Mouse (Mus musculus) embryonic facial prominence, embryonic 11.5 days (tissue): ENCODE measurements around the gene Rps28. TPM values are rescaled to one million over a fixed set of nuclear protein-coding genes. Genes with fewer than 3 reads are reported as not detected.
"Not testable (repeated sequence)": the region's sequence is repeated elsewhere in the genome, so short reads cannot be mapped to it uniquely, and the experiment has no call there.

Experiments used
- ATAC-seq: fragments of 200-750 bp; cut with Nextera tagmentation; replicated peaks from 2 replicates; pipeline ENCODE4 v1.8.0; 2017; ENCODE audit warnings: low read depth; ENCODE audit not compliant: insufficient number of reproducible peaks, low FRiP score, low TSS enrichment
- DNase-seq: peaks from one replicate; pipeline ENCODE4 v3.0.0-alpha.2; 2015; ENCODE audit warnings: low spot score
- H3K27ac ChIP-seq: fragments of 300-500 bp; sonication (generic); replicated peaks from 2 replicates; pipeline ENCODE4 v1.5.1; 2014; ENCODE audit warnings: mild to moderate bottlenecking, low read depth, low read length, control low read depth
- H3K27me3 ChIP-seq: fragments of 300-500 bp; sonication (generic); 2 replicates; pipeline ENCODE4 v1.6.1; 2014; ENCODE audit warnings: mild to moderate bottlenecking, low read length, moderate library complexity, mixed read lengths; ENCODE audit not compliant: control insufficient read depth, insufficient read depth
- H3K36me3 ChIP-seq: fragments of 300-500 bp; sonication (generic); replicated peaks from 2 replicates; pipeline ENCODE4 v1.6.1; 2014; ENCODE audit warnings: low read depth, mild to moderate bottlenecking, low read length, moderate library complexity, mixed read lengths; ENCODE audit not compliant: control insufficient read depth, insufficient read depth
- H3K4me1 ChIP-seq: fragments of 300-500 bp; sonication (generic); 2 replicates; pipeline ENCODE4 v1.6.1; 2014; ENCODE audit warnings: low read length, mixed read lengths; ENCODE audit not compliant: control insufficient read depth, insufficient read depth
- H3K4me2 ChIP-seq: fragments of 300-500 bp; sonication (generic); 2 replicates; pipeline ENCODE4 v1.6.1; 2014; ENCODE audit warnings: low read depth, mild to moderate bottlenecking, control low read depth, low read length, moderate library complexity
- H3K4me3 ChIP-seq: fragments of 300-500 bp; sonication (generic); 2 replicates; pipeline ENCODE4 v1.5.1; 2014; ENCODE audit warnings: low read depth, low read length, control low read depth
- H3K9ac ChIP-seq: fragments of 300-500 bp; sonication (generic); replicated peaks from 2 replicates; pipeline ENCODE4 v1.6.1; 2014; ENCODE audit warnings: mild to moderate bottlenecking, control low read depth, low read length
- H3K9me3 ChIP-seq: fragments of 300-500 bp; sonication (generic); replicated peaks from 2 replicates; pipeline ENCODE4 v1.6.1; 2016; ENCODE audit warnings: mild to moderate bottlenecking, low read length, inconsistent platforms, mixed read lengths; ENCODE audit not compliant: control insufficient read depth
- WGBS: fragments of 180-500 bp; shearing (Covaris S2); extraction: QIAGEN DNeasy Blood & Tissue Kit; methylation state at CpG from one replicate; pipeline ENCODE4 v1.1.7; 2014; 5-methylcytosine and 5-hydroxymethylcytosine counted together
- polyA plus RNA-seq: library from polyadenylated mRNA; unstranded; fragments of >200 nt; fragmentation: Nextera tagmentation; extraction: Ambion mirVana; gene quantifications from 2 replicates; pipeline ENCODE4 v1.2.1, GENCODE M21; 2014

Gene Rps28
- polyA plus RNA-seq, 1 experiment from 2014 or later: 824 TPM

GRCm38 (mm10) chr17:33842966-33843795 lies 18.8 kb upstream of the Rps28 start, which contains the start of gene Cd320:
Cd320 (plus strand) TSS chr17:33843091.
- peak; percentile 84 for ATAC-seq
- peaks cover 2% of the 10 kb centered on the region for H3K36me3 ChIP-seq
- H3K27me3 ChIP-seq: no peaks in the 10 kb centered on the region
- H3K4me3 ChIP-seq: peak within 1 kb of the TSS; percentile 88
- peak within 1 kb of the TSS; percentile 86 for H3K4me2 ChIP-seq
- 0% methylated on average over 45 of the region's 45 CpGs for WGBS
- peak within 1 kb of the TSS; percentile 56; the same call in 1 of the 2 replicates for H3K27ac ChIP-seq
- peak; percentile 96 for DNase-seq
- no peaks in the 10 kb centered on the region for H3K9me3 ChIP-seq
- H3K9ac ChIP-seq: peak within 1 kb of the TSS; percentile 77
- H3K4me1 ChIP-seq: no peaks in the 10 kb centered on the region

DNA sequence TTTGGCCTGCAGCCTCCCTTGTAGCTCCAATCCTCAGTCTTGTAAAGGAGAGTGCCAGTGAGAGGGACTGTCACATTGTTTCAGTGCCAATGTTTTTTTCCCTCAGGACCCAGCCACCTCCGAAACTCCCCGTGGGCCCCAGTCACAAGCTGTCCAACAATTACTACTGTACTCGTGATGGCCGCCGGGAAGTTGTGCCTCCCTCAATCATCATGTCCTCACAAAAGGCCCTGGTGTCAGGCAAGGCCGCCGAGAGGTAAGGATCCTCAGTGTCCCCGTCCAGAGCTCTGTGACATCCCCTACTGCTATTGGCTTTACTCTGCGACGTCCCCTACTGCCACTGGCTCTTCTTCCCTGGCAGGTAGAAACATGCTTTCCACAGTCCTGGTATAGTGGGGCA lies 5.2 kb upstream of the Rps28 start:
- H3K9ac ChIP-seq: no peak overlapping the region
- 91% methylated on average over 10 of the region's 10 CpGs for WGBS
- no peak overlapping the region for H3K4me3 ChIP-seq
- ATAC-seq (no peak), DNase-seq (no peak)
- no peak overlapping the region for H3K4me2 ChIP-seq
- H3K9me3 ChIP-seq: no peaks in the 10 kb centered on the region
- H3K27me3 ChIP-seq: no peaks in the 10 kb centered on the region
- no peak overlapping the region for H3K27ac ChIP-seq
- peaks cover 11% of the 10 kb centered on the region for H3K36me3 ChIP-seq
- H3K4me1 ChIP-seq: no peaks in the 10 kb centered on the region; the same call in 1 of the 2 replicates

DNA sequence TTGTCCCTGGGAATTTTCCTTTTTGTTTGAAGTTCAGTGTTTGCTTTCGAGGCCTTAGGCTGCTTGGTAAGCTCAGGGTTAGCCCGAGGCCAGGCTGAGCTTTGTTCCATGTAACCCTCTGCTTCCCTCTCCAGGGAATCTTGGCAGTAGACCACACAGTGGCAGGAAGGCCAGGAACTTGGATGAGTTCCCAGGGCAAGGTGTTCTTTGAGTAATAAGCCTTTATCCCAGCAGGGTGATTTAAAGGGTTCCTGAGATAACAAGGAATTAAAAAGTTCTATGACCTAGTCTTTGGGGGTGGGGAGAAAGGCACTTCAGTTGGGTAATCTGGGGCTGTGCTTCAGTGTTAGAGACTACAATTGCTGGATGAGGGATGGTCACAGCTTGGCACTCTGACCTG lies 4.5 kb upstream of the Rps28 start:
- Histone ChIP-seq H3K9ac (no peak overlapping the region), H3K27ac (no peak overlapping the region), H3K9me3 (no peaks in the 10 kb centered on the region), H3K4me2 (no peak overlapping the region), H3K36me3 (peaks cover 11% of the 10 kb centered on the region), H3K4me3 (no peak overlapping the region), H3K27me3 (no peaks in the 10 kb centered on the region), H3K4me1 (no peaks in the 10 kb centered on the region; the same call in 1 of the 2 replicates)
- 81% methylated on average over 2 of the region's 2 CpGs for WGBS
- DNase-seq (no peak), ATAC-seq (no peak)

DNA sequence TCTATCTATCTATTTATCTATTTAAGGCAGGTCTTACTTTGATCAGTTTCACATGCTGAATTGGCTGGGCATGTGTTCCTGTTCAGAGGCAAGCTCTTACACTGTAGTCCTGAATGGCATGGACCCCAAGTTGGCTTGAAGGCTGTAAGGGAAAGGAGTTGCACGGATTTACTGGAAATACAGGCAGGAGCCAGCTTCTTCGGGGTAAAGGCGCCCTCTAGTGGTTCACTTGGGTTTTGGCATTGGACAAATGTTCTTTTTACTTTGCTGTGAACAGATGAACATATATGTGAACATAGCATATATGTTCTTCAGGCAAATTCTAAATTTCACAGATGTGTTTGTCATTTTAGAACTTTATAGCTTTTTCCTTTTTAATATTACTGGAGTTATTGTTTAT lies 2.5 kb upstream of the Rps28 start:
- H3K27ac ChIP-seq: no peak overlapping the region
- no peaks in the 10 kb centered on the region for H3K9me3 ChIP-seq
- no peaks in the 10 kb centered on the region for H3K27me3 ChIP-seq
- no peaks in the 10 kb centered on the region; the same call in none of the 2 replicates for H3K4me1 ChIP-seq
- ATAC-seq: no peak
- H3K36me3 ChIP-seq: peaks cover 11% of the 10 kb centered on the region
- H3K4me2 ChIP-seq: no peak overlapping the region
- peak; percentile 89 for DNase-seq
- no peak overlapping the region for H3K4me3 ChIP-seq
- 0% methylated on average over 3 of the region's 3 CpGs for WGBS
- H3K9ac ChIP-seq: no peak overlapping the region

GRCm38 (mm10) chr17:33825462-33825861 lies 1.1 kb upstream of the Rps28 start:
- Histone ChIP-seq H3K4me3 (peak overlapping the region; percentile 69), H3K36me3 (peaks cover 8% of the 10 kb centered on the region; the same call in 1 of the 2 replicates), H3K4me2 (peak overlapping the region; percentile 64), H3K27ac (no peak overlapping the region), H3K4me1 (no peaks in the 10 kb centered on the region; the same call in none of the 2 replicates), H3K9me3 (no peaks in the 10 kb centered on the region), H3K27me3 (no peaks in the 10 kb centered on the region), H3K9ac (peak overlapping the region; percentile 80; the same call in 1 of the 2 replicates)
- DNase-seq (no peak), ATAC-seq (no peak)
- 88% methylated on average over 8 of the region's 8 CpGs for WGBS

- H3K4me3 ChIP-seq: peak overlapping the region; percentile 69
- not testable (repeated sequence) for H3K36me3 ChIP-seq, H3K27me3 ChIP-seq, H3K4me1 ChIP-seq, H3K27ac ChIP-seq, DNase-seq, ATAC-seq, H3K9me3 ChIP-seq
- WGBS: 9% methylated on average over 6 of the region's 6 CpGs
- peak overlapping the region; percentile 80 for H3K9ac ChIP-seq
- H3K4me2 ChIP-seq: peak overlapping the region; percentile 64
Measured at GRCm38 (mm10) chr17:33824997-33825330, 602 bp upstream of the Rps28 start.

GRCm38 (mm10) chr17:33823171-33823570 lies 1.2 kb downstream of the Rps28 start:
- Histone ChIP-seq H3K4me2 (peak overlapping the region; percentile 72), H3K9ac (peak overlapping the region; percentile 80), H3K4me3 (peak overlapping the region; percentile 69)
- H3K27me3 ChIP-seq, H3K9me3 ChIP-seq, H3K4me1 ChIP-seq, ATAC-seq, H3K36me3 ChIP-seq, H3K27ac ChIP-seq, DNase-seq: not testable (repeated sequence)
- 82% methylated on average over 8 of the region's 8 CpGs for WGBS

DNA sequence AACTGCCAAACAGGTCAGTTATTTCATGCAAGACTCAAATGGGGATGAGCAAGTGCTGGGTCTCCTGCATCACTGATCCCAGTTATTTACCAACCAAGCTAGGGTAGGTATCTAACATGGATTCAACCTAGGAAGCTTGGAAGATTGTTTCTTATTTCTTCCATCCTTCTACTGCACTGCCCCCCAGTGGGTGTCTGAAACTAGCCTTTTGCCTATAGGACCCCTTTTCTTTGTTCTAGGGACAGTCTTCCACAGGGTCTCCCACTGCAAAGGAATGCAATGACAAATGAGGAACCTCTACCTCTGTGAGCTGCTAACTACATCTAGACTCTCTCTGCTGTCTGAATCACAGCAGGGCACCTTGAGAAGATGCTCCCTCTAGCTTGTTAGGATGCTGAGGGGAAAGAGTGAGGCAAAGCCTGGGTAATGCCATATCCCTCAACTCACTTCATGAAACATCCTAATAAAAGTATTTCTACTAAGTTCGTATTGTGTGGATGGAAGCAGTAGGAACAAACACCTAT lies 1.9 kb downstream of the Rps28 start:
- ATAC-seq (no peak), DNase-seq (no peak)
- WGBS: 84% methylated on average over 1 of the region's 1 CpGs
- Histone ChIP-seq H3K4me3 (no peak overlapping the region), H3K4me2 (peak overlapping the region; percentile 14; the same call in 1 of the 2 replicates), H3K9me3 (no peaks in the 10 kb centered on the region), H3K9ac (no peak overlapping the region), H3K4me1 (peaks cover 3% of the 10 kb centered on the region), H3K36me3 (peaks cover 2% of the 10 kb centered on the region; the same call in 1 of the 2 replicates), H3K27ac (no peak overlapping the region), H3K27me3 (no peaks in the 10 kb centered on the region)
